Mouse (Mus musculus): ENCODE results near the gene Bscl2. TPM values are rescaled to one million over a fixed set of nuclear protein-coding genes. Genes with fewer than 3 reads are reported as not detected.

The Bscl2 gene
- total RNA-seq (2021): 10 to 100 TPM; 22.0 to 25.2 TPM

DNA sequence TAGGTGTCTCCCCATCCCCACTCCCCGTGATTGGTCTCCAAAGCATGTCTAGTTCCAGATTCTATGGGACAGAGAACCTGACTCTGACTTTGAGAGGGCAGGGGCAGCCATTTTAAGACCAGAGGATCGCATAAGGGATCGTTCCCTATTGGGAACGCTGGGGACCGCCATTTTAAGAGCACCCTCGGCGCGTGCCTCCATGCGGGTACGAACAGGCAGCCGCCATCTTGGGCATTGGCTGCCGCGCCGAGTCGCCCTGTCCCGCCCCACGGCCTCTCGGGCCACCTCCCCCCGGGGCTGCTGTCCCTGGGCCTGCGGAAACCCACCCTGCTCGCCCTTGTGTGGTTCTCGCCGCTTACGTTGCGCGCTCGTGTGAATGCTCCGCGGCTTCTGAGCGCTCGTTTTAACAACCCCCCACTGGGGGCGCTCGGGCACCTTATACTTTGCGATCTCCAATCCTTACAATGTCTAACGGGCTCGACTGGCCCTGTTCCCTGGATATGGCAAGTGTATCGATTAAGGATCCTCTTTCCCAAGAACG is at the start of gene Bscl2:
TSS of gene Bscl2 (plus strand) at position 217 of the 541 bp plus-strand sequence.
- DNase-seq: peak; percentile 81 to 89
- intact Hi-C loops (cut with DNase I): loop anchor here (2.0 kb wide), 1 partner anchor 17 kb away; the partner anchor contains the start of gene Hnrnpul2

- no peak for DNase-seq
- intact Hi-C loops (cut with DNase I): no loop called here
Observed at GRCm38 (mm10) chr19:8788521-8788920, 48.7 kb upstream of the Bscl2 start.

- intact Hi-C loops (cut with DNase I): no loop called here
- no peak for DNase-seq
Observed at GRCm38 (mm10) chr19:8789171-8789570, 48.1 kb upstream of the Bscl2 start.

GRCm38 (mm10) chr19:8790171-8790570 is 47.1 kb upstream of the Bscl2 start:
- intact Hi-C loops (cut with DNase I): no loop called here
- no peak for DNase-seq

- intact Hi-C loops (cut with DNase I): no loop called here
- DNase-seq: peak; percentile 86 to 89
Observed at GRCm38 (mm10) chr19:8798264-8798946, 38.9 kb upstream of the Bscl2 start, which contains the start of gene Polr2g. Gene Polr2g, minus strand, starts transcription at chr19:8798577.

DNA sequence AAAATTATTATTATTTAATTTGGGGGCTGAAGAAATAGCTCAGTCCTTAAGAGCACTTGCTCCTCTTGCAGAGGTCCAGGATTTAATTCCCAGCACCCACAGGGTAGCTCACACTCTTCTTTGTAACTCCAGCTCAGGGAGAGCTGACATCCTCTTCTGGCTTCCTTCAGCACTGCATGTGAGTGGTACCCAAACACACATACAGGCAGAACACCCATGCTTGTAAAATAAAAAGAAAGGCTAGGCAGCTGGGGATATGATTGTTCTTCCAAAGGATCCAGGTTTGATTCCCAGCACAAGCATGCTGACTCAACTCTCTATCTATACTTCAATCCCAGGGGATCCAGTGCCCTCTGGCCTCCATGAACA is 38.3 kb upstream of the Bscl2 start:
- DNase-seq: no peak
- intact Hi-C loops (cut with DNase I): no loop called here

DNA sequence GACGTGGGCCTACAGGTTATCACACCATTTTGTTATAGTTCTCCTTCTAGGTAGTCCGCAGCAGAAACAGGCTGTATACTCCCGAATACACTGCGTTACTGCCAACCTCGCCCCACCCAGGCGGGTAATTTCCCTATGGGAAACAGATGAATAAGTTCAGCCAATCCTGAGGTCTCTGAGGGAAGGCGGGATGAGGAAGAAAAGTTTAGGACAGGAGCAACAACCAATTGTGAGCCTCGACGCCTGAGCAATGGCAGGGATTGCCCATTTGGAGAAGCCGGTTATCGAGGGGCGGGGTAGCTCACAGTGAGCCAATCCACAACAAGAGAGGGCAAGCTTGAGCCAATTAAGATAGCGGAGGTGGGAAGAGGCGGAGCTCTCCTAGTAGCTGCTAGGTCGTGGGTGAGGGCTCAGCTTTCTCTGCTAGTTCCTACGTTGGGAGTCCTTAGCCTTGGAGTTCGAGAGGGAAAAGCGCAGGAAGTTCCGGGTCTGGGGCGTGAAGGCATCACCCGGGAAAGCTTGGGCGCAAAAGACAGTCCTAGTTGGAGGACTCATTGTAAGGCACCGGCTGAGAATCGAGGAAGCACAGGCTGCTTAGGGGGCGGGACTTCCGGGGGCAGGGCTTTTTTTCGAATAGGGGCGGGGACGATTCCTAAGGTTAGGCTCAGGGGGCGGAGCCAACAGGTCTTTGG is 35.0 kb upstream of the Bscl2 start, which contains the start of gene Zbtb3:
TSS of gene Zbtb3 (plus strand) at position 426 of the 692 bp plus-strand sequence.
- intact Hi-C loops (cut with DNase I): loop anchor here (2.0 kb wide), 1 partner anchor 15 kb away; no protein-coding TSS in a partner anchor
- DNase-seq: peak; percentile 86 to 89

DNA sequence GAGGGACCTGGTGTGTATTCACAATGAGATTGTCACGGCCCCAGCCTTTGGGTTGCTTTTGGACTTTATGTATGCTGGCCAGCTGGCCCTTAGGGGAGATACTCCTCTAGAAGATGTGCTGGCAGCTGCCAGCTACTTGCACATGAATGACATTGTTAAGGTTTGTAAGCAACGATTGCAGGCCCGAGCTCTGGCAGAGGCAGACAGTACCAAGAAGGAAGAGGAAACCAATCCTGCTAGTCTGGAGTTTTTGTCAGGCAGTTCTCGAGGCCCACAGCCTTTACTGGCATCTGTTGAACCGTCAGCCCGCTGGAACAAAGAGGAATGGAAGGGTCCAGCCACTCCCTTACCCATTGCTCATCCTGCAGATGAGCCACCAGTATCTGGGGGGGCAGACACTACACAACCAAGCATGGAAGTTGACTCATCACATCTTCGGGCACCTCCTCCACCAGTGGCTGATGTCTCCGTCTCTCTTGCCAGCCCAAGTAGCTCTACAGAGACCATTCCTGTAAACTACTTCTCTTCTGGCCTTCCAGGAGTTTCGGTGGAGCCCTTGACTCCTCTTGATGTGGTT is 34.0 kb upstream of the Bscl2 start:
- intact Hi-C loops (cut with DNase I): loop anchor here (2.0 kb wide), 1 partner anchor 14 kb away; no protein-coding TSS in a partner anchor
- no peak for DNase-seq

GRCm38 (mm10) chr19:8803879-8804660 is 33.2 kb upstream of the Bscl2 start:
- no peak for DNase-seq
- intact Hi-C loops (cut with DNase I): loop anchor here (2.0 kb wide), 1 partner anchor 13 kb away; no protein-coding TSS in a partner anchor

- intact Hi-C loops (cut with DNase I): no loop called here
- no peak for DNase-seq
Observed at GRCm38 (mm10) chr19:8806810-8807209, 30.5 kb upstream of the Bscl2 start.

DNA sequence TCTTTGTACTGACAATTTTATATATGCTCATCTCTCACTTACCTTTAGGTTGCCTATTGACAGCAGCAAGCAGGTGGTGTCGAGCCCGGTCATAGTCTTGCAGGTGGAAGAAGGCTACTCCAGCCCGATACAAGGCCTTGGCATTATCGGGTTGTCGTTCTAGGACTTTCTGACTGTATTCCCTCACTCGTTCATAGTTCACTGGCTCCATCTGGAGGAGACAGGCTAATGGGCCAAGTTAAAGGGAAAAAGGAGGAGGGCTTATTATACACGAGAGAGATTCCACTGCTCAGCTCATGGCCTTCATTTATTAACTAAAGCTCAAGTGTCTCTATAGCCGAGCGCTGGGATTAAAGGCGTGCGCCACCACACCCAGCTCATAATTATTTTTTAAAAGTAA is 21.5 kb upstream of the Bscl2 start:
- intact Hi-C loops (cut with DNase I): loop anchor here (2.0 kb wide), 1 partner anchor 13 kb away; the partner anchor contains the start of gene Zbtb3
- no peak for DNase-seq

DNA sequence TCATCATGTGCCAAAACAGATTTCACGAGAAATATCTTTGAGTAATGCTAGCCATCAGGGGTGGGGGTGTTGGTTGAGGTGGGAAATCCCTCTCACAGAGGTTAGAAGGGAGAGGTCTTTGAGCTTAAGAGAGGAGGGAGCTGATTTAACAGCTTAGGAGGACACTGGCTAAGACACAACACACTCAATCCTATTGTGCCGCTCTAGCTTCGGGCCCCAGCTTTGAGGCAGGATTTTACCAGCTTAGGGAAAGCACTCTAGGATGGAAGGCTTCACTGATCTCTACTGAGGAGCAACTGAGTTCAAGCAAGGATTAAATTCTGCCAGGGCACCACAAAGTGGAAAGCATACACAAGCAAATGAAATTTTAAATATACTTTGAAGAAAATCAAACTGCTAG is 20.3 kb upstream of the Bscl2 start:
- intact Hi-C loops (cut with DNase I): loop anchor here (2.0 kb wide), 1 partner anchor 14 kb away; the partner anchor contains the start of gene Zbtb3
- DNase-seq: no peak

DNA sequence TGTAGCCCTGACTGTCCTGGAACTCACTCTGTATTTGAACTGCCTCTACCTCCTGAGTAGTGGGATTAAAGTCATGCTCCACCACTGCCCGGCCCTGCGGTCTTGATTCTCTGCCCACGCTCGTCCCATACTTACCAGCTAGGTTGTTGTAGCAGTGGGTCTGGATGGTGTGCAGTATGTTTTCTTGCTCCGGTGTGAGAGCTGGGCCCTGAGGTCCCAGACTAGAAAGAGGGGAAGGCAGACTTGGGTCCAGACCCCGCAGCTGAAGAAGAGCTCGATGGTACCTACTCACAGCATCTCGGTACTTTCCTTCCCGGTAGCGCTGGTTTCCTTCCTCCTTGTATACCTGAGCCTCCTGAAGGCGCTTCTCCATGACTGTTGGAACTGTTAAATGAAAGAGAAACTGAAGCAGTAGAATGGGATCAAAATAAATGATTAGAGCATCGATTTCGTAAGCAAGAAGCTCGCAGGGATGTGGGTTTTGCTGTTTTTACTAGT is 18.9 kb upstream of the Bscl2 start:
- no peak for DNase-seq
- intact Hi-C loops (cut with DNase I): no loop called here

GRCm38 (mm10) chr19:8818801-8819595 is 18.3 kb upstream of the Bscl2 start, which contains the start of gene Ttc9c:
Gene Ttc9c, minus strand, starts transcription at chr19:8819333.
- intact Hi-C loops (cut with DNase I): no loop called here
- peak; percentile 91 to 92 for DNase-seq

GRCm38 (mm10) chr19:8819596-8820423 is 17.5 kb upstream of the Bscl2 start, which contains the start of gene Hnrnpul2:
Gene Hnrnpul2, plus strand, starts transcription at chr19:8820010.
- intact Hi-C loops (cut with DNase I): loop anchor here (2.0 to 5.0 kb wide), 3 partner anchors 17 to 98 kb away; partner anchors contain the start of genes Bscl2, Nxf1 and Slc3a2
- DNase-seq: peak; percentile 98

DNA sequence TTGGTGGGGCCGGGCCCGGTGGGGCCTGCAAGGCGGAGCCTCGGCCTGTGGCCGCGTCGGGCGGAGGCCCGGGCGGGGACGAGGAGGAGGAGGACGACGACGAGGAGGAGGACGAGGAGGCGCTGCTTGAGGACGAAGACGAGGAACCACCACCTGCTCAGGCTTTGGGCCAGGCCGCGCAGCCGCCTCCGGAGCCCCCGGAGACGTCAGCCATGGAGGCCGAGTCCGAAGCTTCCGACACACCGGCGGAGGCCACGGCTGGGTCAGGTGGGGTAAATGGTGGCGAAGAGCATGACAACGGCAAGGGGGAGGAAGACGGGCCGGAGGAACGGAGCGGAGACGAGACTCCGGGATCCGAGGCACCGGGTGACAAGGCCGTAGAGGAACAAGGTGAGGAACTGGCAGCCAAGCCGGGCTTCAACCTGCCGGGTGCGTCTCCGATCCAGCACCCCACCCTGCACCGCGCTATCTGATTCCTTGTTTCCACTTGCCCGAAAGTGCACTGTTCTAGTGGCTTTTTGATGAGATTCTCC is 16.8 kb upstream of the Bscl2 start:
- intact Hi-C loops (cut with DNase I): loop anchor here (2.0 to 5.0 kb wide), 3 partner anchors 16 to 98 kb away; partner anchors contain the start of genes Bscl2, Nxf1 and Slc3a2
- DNase-seq: no peak

DNA sequence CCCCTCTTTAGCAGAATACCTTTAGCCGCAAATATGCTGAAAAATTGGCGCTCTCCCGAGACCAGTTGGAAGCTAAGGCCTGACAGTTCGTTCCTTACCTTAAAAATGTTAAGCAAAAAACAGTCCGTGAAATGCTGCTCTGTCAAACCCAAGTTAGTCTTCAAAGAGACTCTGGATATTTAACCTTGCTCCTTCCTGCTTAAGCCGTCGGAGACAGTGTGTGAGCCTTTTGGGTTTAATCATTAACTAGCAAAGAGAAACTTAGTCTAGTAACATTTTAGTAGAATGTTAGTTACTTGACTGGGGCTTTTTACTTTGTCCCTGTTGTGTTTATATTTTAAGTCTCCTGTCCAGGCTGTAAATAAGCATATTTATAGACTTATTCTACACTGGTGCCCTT is 16.1 kb upstream of the Bscl2 start:
- no peak for DNase-seq
- intact Hi-C loops (cut with DNase I): loop anchor here (2.0 to 5.0 kb wide), 3 partner anchors 16 to 99 kb away; partner anchors contain the start of genes Bscl2, Nxf1 and Slc3a2
